ENCODE assay signal across 8 mouse cellular contexts in genomic region chr16:20908467-20909351, GRCm38 (mm10).
A peak's percentile ranks its signal among the peaks of the same experiment; 100 is the strongest.
DNase-seq lines count a peak whose midpoint lies in the region; ATAC-seq lines count a peak whose summit lies in the region.
"Not testable (repeated sequence)": the region's sequence is repeated elsewhere in the genome, so short reads cannot be mapped to it uniquely, and the experiment has no call there.

No protein-coding gene starts in this region.

- not testable (repeated sequence) for H3K4me2 ChIP-seq in forebrain, embryonic 11.5 days (ENCODE audit: low read depth, low read length, severe bottlenecking)

- not testable (repeated sequence) for H3K4me3 ChIP-seq in forebrain, embryonic 11.5 days (ENCODE audit: low read depth, low read length); hindbrain, embryonic 10.5 days

- WGBS in forebrain, embryonic 11.5 days: 46% methylated on average over 15 of the region's 18 CpGs
- WGBS in hindbrain, embryonic 10.5 days: 42% methylated on average over 18 of the region's 18 CpGs

- intact Hi-C loops in left cerebral cortex, postnatal 36 days (cut with DNase I): loop anchor here (5.0 kb wide), 1 partner anchor 164 kb away; no protein-coding TSS in a partner anchor

- H3K4me1 ChIP-seq in forebrain, embryonic 11.5 days (replicated peaks; ENCODE audit: control insufficient read depth, insufficient read depth, low read length); hindbrain, embryonic 10.5 days (replicated peaks): not testable (repeated sequence)

- peak; percentile 53 for ATAC-seq in forebrain, embryonic 11.5 days (replicated peaks; ENCODE audit: low FRiP score)
- peak; percentile 99 for ATAC-seq in megakaryocyte, adult 5-6 weeks (ENCODE audit: poor library complexity, severe bottlenecking)
- ATAC-seq in neutrophil, adult 5-6 weeks (ENCODE audit: extremely low read depth, insufficient number of reproducible peaks, low FRiP score, poor library complexity, severe bottlenecking): peak; percentile 66

- not testable (repeated sequence) for H3K27ac ChIP-seq in forebrain, embryonic 11.5 days (ENCODE audit: low read depth, low read length); hindbrain, embryonic 10.5 days

- peak; percentile 8 for DNase-seq in adrenal gland, adult 2 months
- peak; percentile 51 for DNase-seq in forebrain, embryonic 11.5 days (ENCODE audit: low spot score)
- peak; percentile 28 for DNase-seq in hindbrain, embryonic 10.5 days (ENCODE audit: low spot score)
- peak; percentile 56 to 78 for DNase-seq in kidney, adult 8-10 months
- peak; percentile 5 to 29 for DNase-seq in left cerebral cortex, postnatal 36 days (ENCODE audit: low spot score in 2 of 2)
- DNase-seq in thymus, postnatal 4 days: peak; percentile 52

- not testable (repeated sequence) for H3K9ac ChIP-seq in forebrain, embryonic 11.5 days (ENCODE audit: low read length)

- H3K27me3 ChIP-seq in forebrain, embryonic 11.5 days (ENCODE audit: control insufficient read depth, insufficient read depth, low read length); hindbrain, embryonic 10.5 days (ENCODE audit: insufficient read depth, poor library complexity, severe bottlenecking): not testable (repeated sequence)

- H3K9me3 ChIP-seq in forebrain, embryonic 11.5 days (ENCODE audit: control insufficient read depth, low read length); hindbrain, embryonic 10.5 days: not testable (repeated sequence)

- not testable (repeated sequence) for H3K36me3 ChIP-seq in forebrain, embryonic 11.5 days (ENCODE audit: control insufficient read depth, insufficient read depth, low read length); hindbrain, embryonic 10.5 days

Comparison
In these comparisons a context has a peak if more than half of its experiments do, and no peak if none do; other contexts are left out.
1. DNase-seq: peak in every context shown above with its lines; median percentile 67 in kidney, adult 8-10 months; 52 in thymus, postnatal 4 days; 51 in forebrain, embryonic 11.5 days; 28 in hindbrain, embryonic 10.5 days; 17 in left cerebral cortex, postnatal 36 days; 8 in adrenal gland, adult 2 months.